Mouse (Mus musculus) ES-E14 (cell line): ENCODE data around the gene Sult1d1.

Experiments
- CHD2 ChIP-seq: IDR thresholded peaks from 2 replicates; pipeline ENCODE4 v1.6.1; 2014; ENCODE audit warnings: mild to moderate bottlenecking, low read depth, low read length, inconsistent platforms
- HCFC1 ChIP-seq: IDR thresholded peaks from 2 replicates; pipeline ENCODE4 v1.6.1; 2012; ENCODE audit warnings: low read length, inconsistent platforms, borderline replicate concordance; ENCODE audit not compliant: insufficient read depth
- MAFK ChIP-seq: IDR thresholded peaks from 2 replicates; pipeline ENCODE4 v1.6.1; 2014; ENCODE audit warnings: mild to moderate bottlenecking, low read depth, low read length, inconsistent platforms; ENCODE audit not compliant: insufficient read depth

GRCm38 (mm10) chr5:87568845-87569244 is at the start of gene Sult1d1:
- TF ChIP-seq MAFK (no peak), CHD2 (no peak), HCFC1 (no peak)
